Mouse (Mus musculus) liver, adult 2 months (tissue): Measurements from ENCODE around the gene Tmem82.

Experiments used
- CTCF ChIP-seq: fragments of 200-500 bp; IDR thresholded peaks from 2 replicates; pipeline ENCODE4 v1.5.1; 2011; ENCODE audit warnings: low read depth, low read length, control low read depth
- POLR2A ChIP-seq: fragments of 200-500 bp; IDR thresholded peaks from 2 replicates; pipeline ENCODE4 v1.6.1; 2011; ENCODE audit warnings: low read length, control low read depth; ENCODE audit not compliant: insufficient read depth; ENCODE audit errors: extremely low read depth

GRCm38 (mm10) chr4:141656932-141657331 lies 38.5 kb upstream of the Tmem82 start:
- no peak for TF ChIP-seq CTCF
- TF ChIP-seq POLR2A, result no peak
